Mouse (Mus musculus) testis, adult 2 months (tissue): Measurements from ENCODE around the gene Plcb3.
A peak's percentile ranks its signal among the peaks of the same experiment; 100 is the strongest.

Experiments
- CTCF ChIP-seq: fragments of 200-500 bp; IDR thresholded peaks from 2 replicates; pipeline ENCODE4 v1.5.1; 2012; ENCODE audit warnings: low read depth, mild to moderate bottlenecking, inconsistent platforms, low read length, moderate library complexity; ENCODE audit not compliant: control insufficient read depth, insufficient read depth, insufficient replicate concordance
- POLR2A ChIP-seq: fragments of 200-500 bp; IDR thresholded peaks from 2 replicates; pipeline ENCODE4 v1.6.1; 2012; ENCODE audit warnings: low read depth, mild to moderate bottlenecking, inconsistent platforms, low read length, moderate library complexity; ENCODE audit not compliant: control insufficient read depth

DNA sequence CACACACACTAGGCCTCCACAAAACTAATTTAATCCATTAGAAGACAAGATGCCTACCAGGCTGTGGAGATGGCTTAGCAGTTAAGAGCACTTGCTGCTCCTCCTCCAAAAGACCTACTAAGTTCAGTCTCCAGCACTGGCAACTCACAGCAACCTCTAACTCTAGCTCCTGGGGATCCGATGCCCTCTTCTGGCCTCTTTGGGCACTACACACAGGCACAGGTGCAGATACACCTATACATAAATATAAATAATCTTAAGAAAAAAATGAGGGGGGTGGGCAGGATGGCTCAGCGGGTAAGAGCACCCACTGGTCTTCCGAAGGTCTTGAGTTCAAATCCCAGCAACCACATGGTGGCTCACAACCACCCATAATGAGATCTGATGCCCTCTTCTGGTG is 40.0 kb downstream of the Plcb3 start:
- TF ChIP-seq CTCF, result peak; percentile 14; the same call in 1 of the 2 replicates
- TF ChIP-seq POLR2A, result no peak
